Mouse (Mus musculus) bone marrow macrophage, adult 2 months (primary cell): ENCODE results near the gene Fam57a.

Source experiments
- CTCF ChIP-seq: IDR thresholded peaks from 2 replicates; pipeline ENCODE4 v1.5.1; 2012; ENCODE audit warnings: low read depth, mild to moderate bottlenecking, low read length, moderate library complexity
- POLR2A ChIP-seq: IDR thresholded peaks from 2 replicates; pipeline ENCODE4 v1.6.1; 2012; ENCODE audit warnings: mild to moderate bottlenecking, low read depth, low read length, borderline replicate concordance

- TF ChIP-seq CTCF = no peak
- no peak for TF ChIP-seq POLR2A
Observed at GRCm38 (mm10) chr11:76167079-76167765, 12.2 kb upstream of the Fam57a start.
